Mouse (Mus musculus) liver, embryonic 16.5 days (tissue): ENCODE measurements around the gene Fbxo21. TPM values are rescaled to one million over a fixed set of nuclear protein-coding genes. Genes with fewer than 3 reads are reported as not detected.

Experiments used
- ATAC-seq: fragments of 200-750 bp; cut with Nextera tagmentation; 2 replicates; pipeline ENCODE4 v1.8.0; 2017; ENCODE audit warnings: low read depth, mild to moderate bottlenecking, moderate number of reproducible peaks, moderate library complexity
- H3K27ac ChIP-seq: fragments of 300-500 bp; sonication (generic); 2 replicates; pipeline ENCODE4 v1.5.1; 2014; ENCODE audit warnings: mild to moderate bottlenecking, low read length
- H3K27me3 ChIP-seq: fragments of 300-500 bp; sonication (generic); 2 replicates; pipeline ENCODE4 v1.6.1; 2014; ENCODE audit warnings: low read depth, low read length, mixed read lengths; ENCODE audit not compliant: control insufficient read depth, insufficient read depth
- H3K36me3 ChIP-seq: fragments of 300-500 bp; sonication (generic); 2 replicates; pipeline ENCODE4 v1.6.1; 2014; ENCODE audit warnings: mild to moderate bottlenecking; ENCODE audit not compliant: control insufficient read depth, insufficient read depth
- H3K4me1 ChIP-seq: fragments of 300-500 bp; sonication (generic); 2 replicates; pipeline ENCODE4 v1.6.1; 2014; ENCODE audit warnings: low read depth, low read length, mixed read lengths; ENCODE audit not compliant: control insufficient read depth
- H3K4me2 ChIP-seq: fragments of 300-500 bp; sonication (generic); 2 replicates; pipeline ENCODE4 v1.6.1; 2014; ENCODE audit warnings: low read depth, low read length, mixed read lengths
- H3K4me3 ChIP-seq: fragments of 300-500 bp; sonication (generic); 2 replicates; pipeline ENCODE4 v1.5.1; 2014; ENCODE audit warnings: low read depth, mild to moderate bottlenecking, low read length
- H3K9ac ChIP-seq: fragments of 300-500 bp; sonication (generic); 2 replicates; pipeline ENCODE4 v1.6.1; 2014; ENCODE audit warnings: low read depth, low read length
- H3K9me3 ChIP-seq: fragments of 300-500 bp; sonication (generic); replicated peaks from 2 replicates; pipeline ENCODE4 v1.6.1; 2016; ENCODE audit warnings: low read length; ENCODE audit not compliant: control insufficient read depth
- WGBS: fragments of 180-500 bp; shearing (Covaris S2); extraction: QIAGEN DNeasy Blood & Tissue Kit; methylation state at CpG from one replicate; pipeline ENCODE4 v1.1.7; 2014; ENCODE audit not compliant: insufficient replicate concordance; 5-methylcytosine and 5-hydroxymethylcytosine counted together
- polyA plus RNA-seq: library from polyadenylated mRNA; unstranded; fragments of >200 nt; fragmentation: Nextera tagmentation; extraction: Ambion mirVana; gene quantifications from 2 replicates; pipeline ENCODE4 v1.2.1, GENCODE M21; 2015

Fbxo21 gene
- polyA plus RNA-seq, 1 experiment from 2014 or later, result 18.2 TPM

- 30% methylated on average over 4 of the region's 4 CpGs for WGBS
- ATAC-seq, result no peak
- Histone ChIP-seq H3K9ac (no peak overlapping the region), H3K4me3 (no peak overlapping the region), H3K9me3 (no peaks in the 10 kb centered on the region), H3K36me3 (no peaks in the 10 kb centered on the region), H3K27ac (no peak overlapping the region), H3K27me3 (no peaks in the 10 kb centered on the region), H3K4me1 (no peaks in the 10 kb centered on the region), H3K4me2 (no peak overlapping the region)
Observed at GRCm38 (mm10) chr5:118050743-118051142, 74.2 kb downstream of the Fbxo21 start.

DNA sequence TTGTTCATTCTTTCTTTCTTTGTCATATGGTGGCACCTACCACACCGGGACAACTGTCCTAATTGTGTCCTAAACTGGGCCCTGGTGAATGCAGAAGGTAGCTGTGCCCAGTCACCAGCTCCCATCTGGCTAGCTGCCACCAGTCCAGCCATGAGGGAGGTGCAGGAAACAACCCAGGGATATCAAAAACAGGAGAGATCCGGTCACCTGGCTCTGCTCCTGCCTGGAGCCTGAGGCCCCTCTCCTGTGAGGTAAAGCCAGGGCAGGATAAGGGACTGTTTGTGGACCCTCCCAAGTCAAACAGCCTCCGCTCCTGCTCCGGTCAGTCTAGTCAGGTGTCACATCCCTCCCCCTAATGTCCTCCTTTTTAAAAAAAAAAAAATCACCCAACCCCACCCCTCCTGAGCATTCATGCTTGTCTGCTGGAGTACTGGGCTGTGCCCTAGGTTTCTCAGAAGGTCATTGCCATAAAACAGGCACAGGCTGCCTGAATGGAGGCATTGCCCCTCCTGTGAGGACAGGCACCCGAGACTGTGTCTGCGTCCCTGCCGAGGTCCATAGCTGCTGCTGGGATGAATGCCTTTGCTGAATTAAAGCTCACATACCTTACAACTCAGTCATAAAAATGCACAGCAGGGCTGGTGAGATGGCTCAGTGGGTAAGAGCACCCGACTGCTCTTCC lies 75.6 kb downstream of the Fbxo21 start:
- Histone ChIP-seq H3K9ac (no peak overlapping the region), H3K4me3 (no peak overlapping the region), H3K27ac (no peak overlapping the region), H3K4me1 (no peaks in the 10 kb centered on the region), H3K36me3 (no peaks in the 10 kb centered on the region), H3K9me3 (no peaks in the 10 kb centered on the region), H3K27me3 (no peaks in the 10 kb centered on the region), H3K4me2 (no peak overlapping the region)
- no peak for ATAC-seq
- 60% methylated on average over 8 of the region's 8 CpGs for WGBS

- Histone ChIP-seq H3K4me3 (no peak overlapping the region), H3K9ac (no peak overlapping the region), H3K9me3 (no peaks in the 10 kb centered on the region), H3K36me3 (no peaks in the 10 kb centered on the region), H3K4me1 (no peaks in the 10 kb centered on the region), H3K4me2 (no peak overlapping the region), H3K27me3 (no peaks in the 10 kb centered on the region), H3K27ac (no peak overlapping the region)
- 64% methylated on average over 2 of the region's 2 CpGs for WGBS
- no peak for ATAC-seq
Observed at GRCm38 (mm10) chr5:118053205-118053604, 76.7 kb downstream of the Fbxo21 start.

GRCm38 (mm10) chr5:118057508-118058111 lies 81.1 kb downstream of the Fbxo21 start:
- Histone ChIP-seq H3K9me3 (no peaks in the 10 kb centered on the region), H3K4me2 (no peak overlapping the region), H3K9ac (no peak overlapping the region), H3K4me1 (no peaks in the 10 kb centered on the region), H3K36me3 (no peaks in the 10 kb centered on the region), H3K27me3 (no peaks in the 10 kb centered on the region), H3K27ac (no peak overlapping the region), H3K4me3 (no peak overlapping the region)
- 47% methylated on average over 8 of the region's 8 CpGs for WGBS
- no peak for ATAC-seq

- Histone ChIP-seq H3K9ac (no peak overlapping the region), H3K4me1 (no peaks in the 10 kb centered on the region), H3K27me3 (no peaks in the 10 kb centered on the region), H3K9me3 (no peaks in the 10 kb centered on the region), H3K4me2 (no peak overlapping the region), H3K4me3 (no peak overlapping the region), H3K27ac (no peak overlapping the region), H3K36me3 (no peaks in the 10 kb centered on the region)
- WGBS, result 57% methylated on average over 10 of the region's 10 CpGs
- ATAC-seq, result 0 out of 2 replicates have a peak, but pooled peaks have one; percentile 32
Observed at GRCm38 (mm10) chr5:118058858-118059257, 82.3 kb downstream of the Fbxo21 start.

GRCm38 (mm10) chr5:118059646-118060045 lies 83.1 kb downstream of the Fbxo21 start:
- Histone ChIP-seq H3K4me2 (no peak overlapping the region), H3K27me3 (no peaks in the 10 kb centered on the region), H3K9me3 (no peaks in the 10 kb centered on the region), H3K27ac (no peak overlapping the region), H3K4me1 (peaks cover 2% of the 10 kb centered on the region; the same call in 1 of the 2 replicates), H3K9ac (no peak overlapping the region), H3K4me3 (no peak overlapping the region), H3K36me3 (no peaks in the 10 kb centered on the region)
- 84% methylated on average over 9 of the region's 9 CpGs for WGBS
- no peak for ATAC-seq

Other genes with a start within 250 kb of the Fbxo21 start
- 0.04 and 0.07 TPM in 2 replicates for gene Nos1, start 195.7 kb upstream of the Fbxo21 start, polyA plus RNA-seq
- gene Tesc, start 51.0 kb downstream of the Fbxo21 start, polyA plus RNA-seq, result 1.3 and 1.9 TPM in 2 replicates
- gene Fbxw8, start 178.7 kb downstream of the Fbxo21 start, polyA plus RNA-seq, result 6.5 and 7.9 TPM in 2 replicates
- gene Hrk, start 187.9 kb downstream of the Fbxo21 start, polyA plus RNA-seq, result not detected in 2 replicates